Mouse (Mus musculus) fibroblast of lung, adult 2 months (primary cell): ENCODE measurements around the gene Hoxb1.

Experiments used
- DNase-seq: peaks from one replicate; pipeline ENCODE4 v3.0.0-alpha.2; 2011; ENCODE audit warnings: low read depth

The Hoxb1 gene

DNA sequence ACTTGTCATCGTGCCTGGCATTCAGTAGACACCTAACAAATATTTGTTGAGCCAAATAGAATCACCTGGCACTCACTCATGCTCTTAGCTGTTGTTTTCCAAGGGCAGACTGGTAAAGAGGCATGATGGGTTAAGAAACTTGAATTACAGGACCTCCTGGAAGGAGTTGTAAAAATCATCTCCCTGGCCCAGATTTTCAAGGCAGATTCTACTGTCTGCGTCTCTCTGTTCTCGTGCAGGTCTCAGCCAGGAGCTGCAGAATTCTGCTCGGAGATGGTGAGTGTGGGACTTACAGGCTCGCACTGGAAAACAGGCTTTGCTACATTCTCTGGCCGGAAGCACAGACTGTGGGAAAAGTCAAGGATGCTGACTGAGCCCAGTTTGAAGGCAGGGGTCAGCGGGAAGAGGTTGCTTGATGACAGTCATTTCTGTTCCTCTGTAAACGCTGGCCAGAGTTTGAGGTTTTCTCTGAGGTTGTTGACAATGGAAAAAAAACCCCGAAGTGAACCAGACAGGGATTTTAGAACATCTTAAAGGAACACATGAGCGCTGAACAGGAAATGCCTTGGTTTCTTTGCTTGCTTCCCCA lies 38.6 kb downstream of the Hoxb1 start:
- no peak for DNase-seq

DNA sequence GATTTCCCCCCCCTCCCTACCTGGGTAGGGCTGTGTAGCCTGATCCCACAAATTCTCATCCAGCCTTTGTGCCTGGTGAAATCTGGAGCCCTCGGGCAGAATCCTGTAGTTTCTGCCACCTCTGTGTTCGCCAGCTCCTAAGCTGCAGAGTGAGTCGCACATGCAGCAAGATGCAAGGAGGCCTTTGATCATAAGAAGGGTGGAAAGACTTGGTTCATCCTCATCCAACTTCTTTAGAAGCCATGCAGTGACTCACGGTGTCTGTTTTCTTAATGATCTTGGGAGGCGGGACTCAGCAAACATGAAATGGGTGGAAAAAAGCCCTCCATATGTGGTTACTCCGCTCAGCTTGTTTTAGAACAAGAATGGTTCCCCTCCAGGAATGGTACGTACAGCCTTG lies 39.3 kb downstream of the Hoxb1 start:
- no peak for DNase-seq

DNA sequence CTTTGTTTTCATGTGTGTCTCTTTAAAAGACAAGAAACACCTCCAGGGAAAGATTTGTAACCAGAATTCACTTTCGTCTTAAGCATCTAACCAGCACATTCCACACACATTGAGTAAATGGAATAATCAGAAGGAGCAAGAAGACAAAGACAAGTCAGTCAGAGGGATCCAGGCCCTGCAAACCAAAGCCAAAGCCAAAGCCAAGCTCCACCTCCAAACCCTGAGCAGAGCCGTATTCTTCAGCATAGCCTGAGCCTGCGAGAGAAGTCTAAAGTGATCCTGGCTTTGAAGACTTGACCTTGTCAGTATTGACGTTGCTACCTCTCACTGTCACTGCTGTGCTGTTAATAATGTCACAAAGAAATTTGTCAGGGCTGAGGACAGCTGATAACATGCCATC lies 40.0 kb downstream of the Hoxb1 start:
- DNase-seq: no peak

DNA sequence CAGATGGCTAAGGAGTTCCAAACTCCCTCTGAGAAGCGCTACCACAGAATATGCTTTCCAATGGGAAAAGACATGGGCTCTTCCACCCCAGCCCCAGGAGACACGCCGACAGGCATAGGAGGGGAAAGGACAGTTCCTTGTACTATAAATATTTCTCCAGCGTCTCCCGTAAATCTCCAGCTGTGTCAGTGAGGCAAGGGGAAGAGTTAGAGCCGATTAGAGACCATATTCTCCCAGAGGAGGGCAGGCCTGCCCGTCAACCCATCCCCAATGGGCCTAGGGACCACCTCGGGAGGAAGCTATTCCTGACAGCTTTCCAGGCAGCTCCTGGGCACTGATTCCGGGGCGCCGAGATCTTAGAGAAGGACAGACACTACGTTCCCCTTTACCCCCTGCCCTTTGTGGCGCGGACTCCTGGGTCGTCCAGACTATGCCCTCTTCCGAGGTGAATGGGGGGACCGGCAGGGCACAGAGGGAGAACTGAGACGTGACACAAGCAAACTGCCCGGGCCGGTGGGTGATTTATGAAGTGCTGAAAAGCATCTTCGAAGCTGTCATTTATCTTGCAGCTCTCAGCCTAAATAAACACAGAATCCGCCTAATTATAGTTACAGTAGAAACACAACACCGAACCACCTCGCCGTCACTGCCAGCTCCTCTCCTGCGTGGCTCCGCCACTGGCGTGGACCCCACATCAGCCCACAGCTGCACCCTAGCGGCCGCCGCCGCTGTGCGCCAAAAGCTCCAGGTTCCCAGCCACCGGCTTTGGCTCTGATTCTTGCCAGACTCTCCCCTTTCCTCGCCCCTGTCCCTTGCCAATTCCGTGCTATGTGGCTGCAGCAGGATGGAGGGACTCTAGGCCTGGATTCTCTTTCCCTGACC lies 41.9 kb downstream of the Hoxb1 start:
- DNase-seq: peak; percentile 51

DNA sequence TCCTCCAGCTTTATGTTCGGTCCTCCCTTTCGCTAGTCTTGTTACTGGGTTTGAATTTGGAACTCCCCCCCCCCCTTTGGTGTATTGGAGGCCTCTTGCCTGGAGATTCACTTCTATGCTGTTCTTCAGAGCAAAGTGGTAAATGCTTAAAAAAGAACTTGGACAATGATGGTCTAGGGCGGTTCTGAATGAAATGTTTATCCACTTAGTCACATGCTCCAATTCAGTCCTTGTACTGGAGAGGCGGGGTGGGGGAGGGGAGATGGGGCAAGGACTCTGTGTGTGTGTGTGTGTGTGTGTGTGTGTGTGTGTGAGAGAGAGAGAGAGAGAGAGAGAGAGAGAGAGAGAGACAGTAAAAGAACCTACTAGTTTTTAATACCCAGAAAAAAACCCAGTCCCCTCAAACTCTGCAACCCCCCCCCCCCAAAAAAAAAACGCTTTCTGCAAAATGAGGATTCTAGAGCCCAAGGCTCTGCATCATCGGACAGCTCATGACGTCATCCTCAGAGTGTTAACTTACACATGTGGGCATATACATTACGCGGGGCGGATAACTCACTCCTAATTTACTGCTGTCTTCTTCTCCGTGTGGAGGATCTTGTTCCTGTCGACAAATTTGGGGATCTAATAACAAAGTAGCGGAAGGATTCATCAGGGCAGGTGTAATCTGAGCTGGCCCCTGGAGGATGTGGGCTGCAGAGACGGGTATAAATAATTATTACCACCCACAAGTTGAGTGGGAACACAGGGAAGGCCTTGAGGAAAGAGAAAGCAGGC lies 42.9 kb downstream of the Hoxb1 start:
- DNase-seq: no peak

DNA sequence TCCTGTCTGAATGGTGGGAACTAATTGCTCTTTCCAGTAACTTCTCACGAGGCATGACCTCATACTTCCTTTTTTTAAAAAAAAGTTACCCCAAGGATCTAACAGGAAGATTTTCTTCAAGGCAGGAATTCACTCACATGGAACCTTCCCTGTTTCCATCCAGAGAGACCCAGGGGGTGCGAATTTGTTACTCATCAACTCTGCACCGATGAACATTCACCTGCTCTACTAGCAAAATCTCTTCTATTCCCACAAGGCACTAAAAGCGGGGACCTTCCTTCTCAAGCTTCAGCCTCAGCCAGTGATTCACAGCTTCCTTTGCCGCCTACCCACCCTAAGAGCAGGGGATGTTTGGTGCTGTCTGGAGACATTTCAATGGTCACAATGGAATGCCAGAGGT lies 45.5 kb downstream of the Hoxb1 start:
- no peak for DNase-seq

DNA sequence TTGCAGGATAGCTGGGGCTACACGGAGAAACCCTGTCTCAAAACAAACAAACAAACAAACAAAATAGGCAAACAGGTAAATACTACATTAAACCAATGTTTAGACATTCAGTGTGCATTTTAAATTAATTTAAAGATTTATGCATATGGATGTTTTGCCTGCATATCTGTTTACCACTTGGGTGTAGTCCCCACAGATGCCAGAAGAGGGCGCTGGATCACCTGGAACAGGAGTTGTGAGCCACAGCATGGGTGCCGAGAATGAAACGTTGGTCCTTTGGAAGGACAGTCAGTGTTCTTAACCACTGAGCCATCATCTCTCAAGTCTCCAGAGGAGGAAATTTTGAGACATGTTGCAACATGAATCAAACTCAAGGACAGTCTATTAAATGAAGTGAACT lies 46.4 kb downstream of the Hoxb1 start:
- no peak for DNase-seq

DNA sequence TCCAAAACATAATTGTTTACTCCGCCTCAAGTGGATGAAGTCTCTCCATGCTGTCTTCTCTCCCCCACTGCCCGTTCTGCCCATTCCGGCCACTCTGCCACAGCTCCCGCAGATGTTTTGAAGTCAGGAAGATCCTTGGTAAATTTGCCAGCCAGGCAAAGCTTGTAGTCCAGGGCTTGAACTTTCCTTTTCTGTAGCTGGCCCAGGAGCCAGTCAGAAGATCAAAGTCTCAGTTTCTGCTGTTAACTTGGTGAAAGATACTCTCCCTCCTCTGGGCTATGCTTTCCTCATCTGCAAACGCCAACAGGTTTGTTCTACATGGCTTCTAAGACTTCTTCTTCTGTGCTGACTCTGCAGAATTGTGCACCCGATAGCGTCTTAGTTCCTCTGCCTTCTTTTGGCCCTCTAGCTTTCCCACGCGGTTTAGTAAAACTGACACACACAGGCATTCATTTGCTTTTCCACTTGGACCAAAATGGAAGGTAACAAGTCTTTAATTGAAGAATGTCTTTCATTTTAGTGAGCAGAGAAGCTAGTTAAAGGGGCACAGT lies 47.5 kb downstream of the Hoxb1 start:
- DNase-seq: no peak

DNA sequence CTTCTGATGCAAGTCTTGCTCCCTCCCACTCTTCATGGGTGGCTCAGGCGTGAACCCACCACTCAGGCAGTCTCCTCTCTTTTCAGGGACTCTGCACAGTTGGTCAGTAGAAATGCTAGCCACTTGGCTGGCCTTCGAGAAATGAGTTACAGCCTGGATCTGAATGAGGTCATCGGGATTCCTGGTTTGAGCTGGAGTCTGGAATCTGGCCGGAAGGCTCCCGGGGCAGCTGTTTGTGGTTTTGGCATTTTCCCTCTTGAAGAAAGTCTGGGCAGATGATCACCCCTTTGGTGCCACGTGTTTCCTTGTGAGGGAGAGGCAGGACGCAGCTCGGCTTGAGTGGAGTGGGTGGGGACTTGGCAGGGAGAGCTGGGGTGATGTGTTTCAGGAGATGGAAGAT lies 48.0 kb downstream of the Hoxb1 start:
- DNase-seq: peak; percentile 96

DNA sequence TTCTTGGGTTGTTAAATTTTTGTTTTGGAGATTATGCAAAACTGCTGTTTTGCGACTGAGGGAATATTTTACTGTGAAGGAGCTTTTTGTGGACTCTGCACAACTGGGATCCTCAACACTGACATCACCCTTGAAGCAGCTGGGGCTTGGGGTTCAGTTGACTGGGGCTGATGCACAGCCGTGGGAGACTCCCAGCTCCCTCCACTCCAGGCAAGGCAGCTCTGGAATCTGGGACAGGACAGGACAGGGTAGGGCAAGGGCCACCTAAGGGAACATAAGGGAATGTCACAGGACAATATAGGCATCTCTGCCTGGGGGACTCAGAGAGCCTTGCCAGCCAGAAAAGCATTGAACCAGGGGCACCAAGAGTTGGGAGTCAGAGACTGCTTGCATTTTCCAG lies 48.5 kb downstream of the Hoxb1 start:
- DNase-seq: no peak
